Mouse (Mus musculus) 3T3-L1 (cell line): ENCODE measurements around the gene Med13l.

ENCODE experiments used
- DNase-seq: peaks from one replicate; pipeline ENCODE4 v3.0.0-alpha.2; 2015; ENCODE audit warnings: low read depth, low spot score

The Med13l gene

GRCm38 (mm10) chr5:118556387-118556937, 4.0 kb upstream of the Med13l start:
- DNase-seq: no peak

DNA sequence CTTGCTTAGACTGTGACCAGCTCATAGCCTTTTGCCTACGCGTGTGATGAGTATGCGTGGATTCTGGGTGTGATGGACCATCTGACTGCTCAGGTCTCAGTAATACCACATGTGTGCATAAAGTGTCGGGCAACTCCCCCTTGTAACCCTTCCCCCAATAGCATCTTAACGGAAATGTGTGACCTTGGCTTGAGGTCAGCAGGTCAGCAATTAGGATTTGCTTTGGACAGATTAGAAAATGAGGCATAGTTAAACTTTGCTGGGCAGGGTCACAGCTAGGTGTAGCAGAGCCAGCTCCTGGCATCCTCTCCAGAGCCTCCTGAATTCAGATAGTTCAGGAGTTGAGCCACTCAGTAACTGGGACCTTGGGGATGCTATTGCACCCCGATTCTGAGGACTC, 1.6 kb upstream of the Med13l start:
- DNase-seq: no peak

DNA sequence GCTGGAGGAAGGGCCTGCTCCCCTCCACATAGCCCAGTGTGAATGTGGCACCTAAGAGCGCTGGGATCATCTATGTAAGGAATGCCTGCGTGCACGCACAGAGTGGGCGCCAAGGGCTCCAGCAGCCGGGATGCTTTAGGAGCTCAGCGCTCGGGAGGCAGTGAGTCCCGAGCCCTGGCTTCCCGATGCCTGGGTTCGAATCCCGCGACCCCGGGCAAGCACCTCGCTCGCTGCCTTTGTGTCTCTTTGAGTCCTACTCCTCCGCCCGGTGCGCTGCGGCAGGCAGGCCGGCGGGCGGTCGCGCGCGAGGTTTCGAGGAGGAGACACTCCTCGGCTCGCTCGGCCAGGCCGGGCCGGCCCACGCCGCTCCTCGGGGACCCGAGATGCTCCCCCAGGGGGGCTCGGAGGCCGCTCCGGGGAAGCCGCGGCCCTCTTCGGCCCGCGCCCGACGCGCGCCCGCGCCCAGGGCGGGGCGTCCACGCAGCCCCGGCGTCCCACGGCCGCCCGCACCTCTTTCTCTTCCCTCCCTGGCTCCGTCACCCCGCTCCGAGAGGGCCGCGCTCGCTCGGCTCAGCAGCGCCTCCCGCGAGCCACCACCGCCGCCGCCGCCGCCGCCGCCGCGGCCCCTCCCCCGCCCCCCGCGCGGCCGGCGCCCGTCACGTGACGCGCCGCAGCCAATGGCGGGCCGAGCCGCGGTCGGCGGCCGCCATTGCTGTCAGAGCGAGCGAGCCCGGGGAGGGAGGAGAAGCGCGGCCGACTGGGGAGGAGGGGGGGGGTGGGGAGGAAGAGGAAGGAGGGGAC, 695 bp upstream of the Med13l start:
- peak; percentile 72 for DNase-seq

DNA sequence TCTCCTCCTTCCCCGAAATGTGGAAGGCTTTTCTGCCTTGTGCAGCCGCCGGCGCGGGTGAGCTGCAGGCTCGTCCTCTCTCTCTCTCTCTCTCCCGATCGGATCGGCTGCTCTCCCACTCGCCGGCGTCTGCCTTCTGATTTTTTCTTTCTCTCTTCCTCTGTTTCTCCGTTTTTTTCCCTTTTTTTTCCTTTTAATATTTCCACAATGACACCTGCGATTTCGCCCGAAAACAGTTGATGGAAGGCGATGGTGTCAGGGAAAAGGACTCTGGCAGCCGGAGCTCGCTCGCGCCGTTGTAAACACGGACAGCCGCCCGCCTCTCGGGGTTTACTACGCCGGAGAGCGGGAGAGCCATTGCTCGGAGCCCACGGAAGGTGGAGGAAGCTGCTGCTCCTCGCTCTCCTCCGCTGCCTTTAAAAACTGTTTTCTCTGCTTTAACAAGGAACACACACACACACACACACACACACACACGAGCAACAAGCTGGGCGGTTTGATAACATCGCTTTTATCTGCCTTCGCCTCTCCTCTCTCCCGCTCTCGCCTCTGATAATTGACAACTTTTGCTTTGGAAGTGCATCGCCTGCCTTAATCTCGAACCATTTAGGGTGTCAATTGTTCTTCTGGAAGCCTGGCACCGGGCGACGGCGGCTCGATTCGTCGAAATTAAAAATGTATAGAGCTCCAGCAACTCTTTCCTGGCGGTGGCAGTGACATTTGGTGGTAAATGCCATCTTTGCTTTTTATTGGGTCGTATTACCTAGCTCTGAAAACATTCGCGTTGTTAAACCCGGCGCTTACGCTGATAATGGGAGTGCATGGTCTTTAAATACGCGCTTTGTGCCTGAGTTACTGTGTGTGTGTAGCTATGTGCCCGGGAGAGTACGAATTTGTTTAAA, 858 bp downstream of the Med13l start:
- DNase-seq: peak; percentile 60

DNA sequence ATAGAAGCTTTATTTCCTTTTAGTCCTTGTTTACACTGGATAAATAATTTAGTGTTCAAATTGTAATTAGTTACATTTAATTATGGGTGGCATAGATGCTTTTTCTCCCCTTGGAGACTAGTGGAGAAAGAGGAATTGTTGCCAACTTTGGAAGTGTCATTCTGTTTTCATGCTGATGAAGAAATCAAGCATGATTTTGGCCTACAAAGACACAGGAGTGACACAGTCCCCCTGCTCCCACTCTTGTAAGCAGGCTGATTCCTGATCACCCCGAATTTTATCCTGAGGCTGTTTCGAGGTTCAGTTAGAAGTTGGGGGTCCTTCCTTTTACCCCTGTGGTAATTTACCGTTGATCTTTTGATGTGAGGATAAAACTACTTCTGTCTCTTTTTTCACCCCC, 1.7 kb downstream of the Med13l start:
- DNase-seq: no peak

- DNase-seq: peak; percentile 64
Measured at GRCm38 (mm10) chr5:118563590-118563989, 3.1 kb downstream of the Med13l start.

DNA sequence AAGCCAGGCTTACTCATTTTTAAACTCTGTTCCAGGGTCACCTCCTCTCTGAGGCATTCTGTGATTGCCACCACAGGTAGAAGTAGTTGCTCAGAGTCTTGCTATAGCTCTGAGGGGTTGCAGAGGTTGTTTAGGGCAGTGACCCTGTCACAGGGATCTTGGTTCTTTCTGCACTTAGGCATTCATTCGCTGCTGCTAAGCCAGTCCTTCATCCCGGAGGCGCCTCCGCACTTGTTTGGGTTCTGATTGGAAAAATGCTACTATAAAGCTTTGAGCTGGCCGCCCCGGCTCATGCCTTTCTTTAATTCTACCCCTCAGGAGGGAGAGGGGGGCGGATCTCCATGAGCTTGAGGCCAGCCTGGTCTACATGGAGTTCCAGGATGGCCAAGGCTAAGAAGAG, 6.9 kb downstream of the Med13l start:
- DNase-seq: no peak

GRCm38 (mm10) chr5:118569017-118569416, 8.5 kb downstream of the Med13l start:
- no peak for DNase-seq

GRCm38 (mm10) chr5:118569606-118570580, 9.4 kb downstream of the Med13l start:
- no peak for DNase-seq

GRCm38 (mm10) chr5:118571504-118571903, 11.0 kb downstream of the Med13l start:
- DNase-seq: no peak

DNA sequence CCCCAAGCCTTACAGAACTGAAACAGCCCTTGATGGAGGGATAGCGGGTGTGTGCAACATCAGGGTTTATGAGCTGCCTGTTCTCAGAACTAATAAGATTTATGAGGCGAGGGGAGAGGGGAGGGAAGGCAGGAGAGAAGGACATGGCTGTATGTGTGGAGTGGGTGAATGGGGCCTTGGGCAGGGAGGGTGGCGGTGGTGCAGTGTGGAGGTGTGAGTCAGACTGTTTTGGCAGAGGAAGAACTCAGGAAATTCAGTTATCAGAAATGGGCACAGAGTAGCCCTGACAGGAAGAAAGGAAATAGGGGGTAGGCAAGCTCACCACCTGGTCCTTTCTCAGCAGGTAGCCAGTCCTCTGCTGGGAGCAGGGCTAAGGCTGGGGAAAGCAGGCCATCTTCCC, 13.8 kb downstream of the Med13l start:
- DNase-seq: peak; percentile 82

GRCm38 (mm10) chr5:118574997-118575396, 14.5 kb downstream of the Med13l start:
- no peak for DNase-seq

- DNase-seq: no peak
Measured at GRCm38 (mm10) chr5:118575909-118576308, 15.4 kb downstream of the Med13l start.

GRCm38 (mm10) chr5:118576731-118577130, 16.3 kb downstream of the Med13l start:
- DNase-seq: no peak

GRCm38 (mm10) chr5:118585355-118585754, 24.9 kb downstream of the Med13l start:
- DNase-seq: no peak

- DNase-seq: no peak
Measured at GRCm38 (mm10) chr5:118586560-118586959, 26.1 kb downstream of the Med13l start.

GRCm38 (mm10) chr5:118588381-118588925, 28.0 kb downstream of the Med13l start:
- no peak for DNase-seq

DNA sequence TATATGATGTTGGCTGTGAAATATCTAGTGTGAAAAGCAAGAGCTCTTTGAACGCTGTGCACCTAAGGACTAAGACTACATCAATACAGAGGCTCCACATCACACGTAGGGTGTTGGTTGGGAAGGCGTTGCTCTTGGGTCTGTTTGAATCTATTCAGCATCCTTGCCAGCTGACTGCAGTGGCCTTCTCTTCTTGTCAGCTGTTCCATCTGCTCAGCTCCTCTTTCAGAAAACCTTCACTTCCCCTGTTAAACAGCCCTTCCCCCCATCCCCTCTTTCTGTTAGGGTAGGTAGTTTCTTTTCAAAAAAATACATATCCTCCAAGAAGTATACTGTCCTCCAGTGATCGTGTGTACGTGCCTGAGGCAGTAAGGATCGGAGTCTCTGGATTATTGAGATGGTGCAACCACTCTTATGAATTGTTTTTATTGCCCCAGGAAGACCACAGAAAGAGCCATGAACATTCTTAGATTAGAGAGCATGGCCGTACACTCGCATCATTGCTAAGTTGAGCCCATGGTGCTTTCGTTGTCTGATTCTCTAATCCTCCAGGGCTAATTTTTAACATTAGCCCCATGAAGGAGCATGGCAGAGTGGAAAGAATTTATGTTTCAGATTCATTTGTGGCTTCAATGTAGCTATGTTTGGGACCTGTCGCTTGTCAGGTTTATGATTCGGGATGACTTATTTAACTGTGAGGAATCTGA, 28.9 kb downstream of the Med13l start:
- DNase-seq: no peak

DNA sequence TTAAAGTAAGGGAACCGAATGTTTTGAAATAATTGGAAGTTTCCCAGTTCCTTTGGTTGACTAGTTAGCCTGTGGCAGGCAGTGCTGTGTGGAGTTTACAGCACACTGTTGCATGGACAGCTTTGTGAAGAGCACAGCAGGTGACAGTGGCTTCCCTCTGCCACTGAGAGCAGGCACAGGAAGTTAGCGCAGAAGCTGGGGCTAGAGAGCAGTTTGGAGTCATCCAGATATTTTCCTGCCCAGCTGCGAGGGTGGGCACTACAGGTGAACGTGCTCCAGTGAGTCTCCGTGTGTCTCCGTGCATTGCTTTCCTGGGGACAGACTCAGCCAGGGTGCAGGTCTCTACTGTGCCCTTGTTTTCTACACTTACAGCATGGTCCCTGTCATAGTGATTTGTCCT, 30.4 kb downstream of the Med13l start:
- DNase-seq: no peak

DNA sequence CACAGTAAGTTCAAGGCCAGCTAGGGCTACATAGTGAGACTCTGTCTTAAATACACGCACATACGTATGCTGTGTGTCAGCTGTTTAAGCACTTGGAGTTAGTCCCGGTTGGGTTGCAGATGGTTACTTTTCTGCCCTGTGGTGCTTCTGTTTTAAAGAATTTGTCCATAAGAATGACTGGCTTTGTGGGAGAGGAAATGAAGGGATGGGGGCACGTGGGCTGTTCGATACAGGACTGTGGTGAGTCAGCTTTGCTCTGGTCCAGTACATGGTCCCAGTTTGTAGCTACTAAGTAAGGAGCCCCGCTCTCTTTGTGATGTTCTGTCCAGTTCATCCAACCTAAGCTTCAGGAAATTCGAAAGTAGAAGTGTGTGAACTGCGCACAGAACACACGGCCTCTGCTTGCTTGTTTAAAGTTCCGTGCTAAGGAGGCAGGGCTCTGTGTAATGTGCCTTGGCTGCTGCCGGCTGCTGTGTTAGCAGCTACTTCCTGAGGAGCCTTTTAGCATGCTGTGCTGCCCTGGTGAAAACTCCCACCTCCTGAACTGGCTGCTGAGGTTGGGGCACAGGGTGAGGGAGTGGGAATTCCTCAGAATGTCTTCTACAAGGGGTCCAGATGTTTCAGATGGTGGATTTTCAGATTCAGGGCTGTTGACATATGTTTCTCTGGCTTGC, 31.5 kb downstream of the Med13l start:
- DNase-seq: peak; percentile 40
